Mouse (Mus musculus): Measurements from ENCODE around the gene B3galt5.
A peak's percentile ranks its signal among the peaks of the same experiment; 100 is the strongest.

Gene B3galt5

DNA sequence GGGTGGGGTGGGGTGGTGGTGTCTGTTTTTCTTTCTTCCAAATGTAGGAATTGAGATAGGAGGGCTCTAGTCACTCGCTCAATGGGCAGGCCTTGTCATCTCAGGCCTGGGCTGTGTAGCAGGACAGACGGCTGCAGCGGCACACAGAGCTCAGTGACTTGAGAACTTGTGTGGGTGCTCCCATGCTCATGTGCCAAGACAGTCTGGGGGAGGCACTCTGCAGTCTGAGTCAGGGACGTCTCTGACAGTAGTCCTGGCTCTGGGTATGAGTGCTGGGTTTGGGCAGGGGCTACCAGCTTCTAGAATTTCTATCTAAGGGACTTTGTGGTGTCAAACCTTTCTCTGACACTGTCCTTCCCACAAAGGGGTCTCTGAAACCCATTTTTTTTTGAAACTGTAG is 106.3 kb downstream of the B3galt5 start:
- no peak for DNase-seq (ENCODE audit: low spot score in 2 of 2)

DNA sequence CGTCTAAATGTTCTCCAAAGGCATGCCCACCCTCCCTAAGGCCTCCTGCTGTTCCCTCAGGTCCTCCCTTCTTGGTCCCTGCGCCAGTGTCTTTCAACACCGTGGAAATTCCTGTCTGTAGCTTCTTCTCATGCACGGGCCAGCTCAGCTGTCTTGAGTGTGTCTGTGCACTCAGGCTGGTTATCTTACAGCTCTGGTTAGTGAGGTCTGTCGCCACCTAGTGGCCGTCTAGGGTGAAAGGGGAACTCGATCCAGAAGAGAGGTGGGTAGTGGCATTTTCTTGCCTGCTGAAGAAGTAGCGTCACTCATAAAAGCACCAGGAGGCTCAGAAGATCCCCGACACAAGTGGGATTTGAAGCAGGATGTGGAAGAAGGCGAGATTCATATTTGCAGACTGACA is 109.5 kb downstream of the B3galt5 start:
- peak; percentile 41 to 53 for DNase-seq (ENCODE audit: low spot score in 2 of 2)

GRCm38 (mm10) chr16:96348070-96348469 is 112.5 kb downstream of the B3galt5 start:
- DNase-seq (ENCODE audit: low spot score in 2 of 2) = no peak

DNA sequence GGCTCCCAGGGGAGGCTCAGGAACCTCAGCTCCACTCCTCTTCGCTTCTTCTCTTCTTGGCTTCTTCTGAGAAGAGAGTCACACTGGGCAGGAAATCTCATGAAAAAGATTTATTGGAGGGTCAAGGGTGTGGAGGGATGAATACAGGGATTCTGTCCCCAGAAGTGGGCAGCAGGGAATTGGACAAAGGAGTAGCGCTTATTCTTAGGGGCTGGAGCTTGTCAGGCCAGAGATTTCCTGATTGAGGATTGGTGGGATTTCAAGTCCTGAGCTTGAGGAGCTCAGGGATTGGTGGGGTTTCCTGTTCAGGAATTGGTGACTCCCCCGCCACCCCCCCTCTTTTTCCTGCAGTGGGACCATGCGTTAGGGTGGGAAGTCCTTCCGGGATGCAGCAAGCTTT is 113.2 kb downstream of the B3galt5 start:
- DNase-seq (ENCODE audit: low spot score in 2 of 2) = no peak

- no peak for DNase-seq (ENCODE audit: low spot score in 2 of 2)
Measured at GRCm38 (mm10) chr16:96351520-96351919, 115.9 kb downstream of the B3galt5 start.

- no peak for DNase-seq (ENCODE audit: low spot score in 2 of 2)
Measured at GRCm38 (mm10) chr16:96353296-96353896, 117.8 kb downstream of the B3galt5 start.

DNA sequence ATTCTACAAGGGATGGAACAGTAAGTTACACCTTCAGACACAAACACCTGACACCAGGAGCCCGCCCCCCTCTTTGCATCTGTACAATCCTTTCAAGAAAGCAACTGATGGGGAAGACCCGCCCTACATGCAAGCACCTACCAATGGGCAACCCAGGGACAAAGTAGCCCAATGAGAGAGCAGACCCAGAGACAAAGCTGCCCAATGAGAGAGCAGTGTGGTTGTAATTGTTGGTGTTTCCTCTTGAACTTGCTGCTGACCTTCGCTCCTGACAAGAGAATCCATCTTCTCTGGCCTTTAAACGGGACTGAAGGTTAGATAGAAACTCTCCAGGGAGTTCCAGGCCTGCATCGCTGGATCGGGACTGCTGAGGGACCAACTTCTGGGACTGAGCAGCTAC is 118.4 kb downstream of the B3galt5 start:
- no peak for DNase-seq (ENCODE audit: low spot score in 2 of 2)

DNA sequence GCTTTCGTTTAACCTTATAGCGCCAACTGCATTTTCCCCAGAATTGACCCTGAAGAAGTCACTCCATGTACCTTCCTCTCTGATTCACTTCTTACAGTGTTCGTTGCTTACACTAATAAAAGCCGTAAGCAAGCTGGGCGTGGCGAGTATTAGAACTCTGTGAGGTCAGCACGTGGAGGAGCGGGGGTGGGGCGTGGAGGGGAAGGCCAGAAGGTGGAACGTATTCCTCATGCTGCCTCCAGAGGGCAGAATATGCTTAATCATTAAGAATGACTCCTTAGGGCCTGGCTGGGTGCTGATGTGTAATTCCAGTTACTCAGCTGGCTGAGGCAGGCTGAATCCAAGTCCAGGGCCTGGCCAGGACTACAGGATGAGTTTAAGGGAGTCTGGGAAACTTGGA is 122.3 kb downstream of the B3galt5 start:
- DNase-seq (ENCODE audit: low spot score in 2 of 2) = peak; percentile 18 to 25

GRCm38 (mm10) chr16:96361305-96362124 is 125.9 kb downstream of the B3galt5 start:
- DNase-seq (ENCODE audit: low spot score in 2 of 2) = no peak

DNA sequence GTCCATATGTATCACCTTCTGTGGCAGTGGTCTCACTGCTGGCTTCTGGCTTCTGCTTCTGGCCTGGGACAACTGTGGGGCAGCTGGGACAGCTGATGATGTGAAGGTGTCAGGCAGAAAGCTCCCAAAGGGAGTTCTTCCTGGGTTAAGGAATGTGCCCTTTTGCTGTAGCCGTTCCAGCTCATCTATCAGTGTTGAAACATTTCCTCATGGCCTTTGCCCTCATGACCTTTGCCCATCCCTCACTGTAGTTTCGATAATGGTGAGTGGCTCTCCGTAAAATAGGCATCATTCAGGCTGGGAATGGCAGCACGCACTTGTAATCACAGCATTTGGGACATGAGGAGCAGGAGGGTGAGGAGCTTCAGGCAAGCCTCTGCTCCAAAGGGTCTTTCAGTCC is 127.3 kb downstream of the B3galt5 start:
- no peak for DNase-seq (ENCODE audit: low spot score in 2 of 2)

GRCm38 (mm10) chr16:96363277-96363676 is 127.7 kb downstream of the B3galt5 start:
- DNase-seq (ENCODE audit: low spot score in 2 of 2) = no peak

- DNase-seq (ENCODE audit: low spot score in 2 of 2) = no peak
Measured at GRCm38 (mm10) chr16:96364870-96365269, 129.3 kb downstream of the B3galt5 start.

Data from heart, adult 9 months (tissue).